Mouse (Mus musculus): ENCODE data around the gene Man2a2.

Man2a2 gene

GRCm38 (mm10) chr7:80371041-80371751 lies at the start of gene Man2a2:
Gene Man2a2 (minus strand): TSS chr7:80371375.
- DNase-seq (ENCODE audit: low spot score in 2 of 2), result peak; percentile 52 to 82

GRCm38 (mm10) chr7:80420586-80420985 lies 49.4 kb upstream of the Man2a2 start:
- DNase-seq (ENCODE audit: low spot score in 2 of 2), result no peak

- DNase-seq (ENCODE audit: low spot score in 2 of 2), result no peak
These were observed 48.1 kb upstream of the Man2a2 start for GRCm38 (mm10) chr7:80419278-80419677.

GRCm38 (mm10) chr7:80418036-80418435 lies 46.9 kb upstream of the Man2a2 start:
- no peak for DNase-seq (ENCODE audit: low spot score in 2 of 2)

GRCm38 (mm10) chr7:80417601-80418000 lies 46.4 kb upstream of the Man2a2 start:
- DNase-seq (ENCODE audit: low spot score in 2 of 2), result no peak

GRCm38 (mm10) chr7:80416969-80417368 lies 45.8 kb upstream of the Man2a2 start:
- no peak for DNase-seq (ENCODE audit: low spot score in 2 of 2)

- DNase-seq (ENCODE audit: low spot score in 2 of 2), result no peak
These were observed 43.2 kb upstream of the Man2a2 start for GRCm38 (mm10) chr7:80414303-80414855.

- no peak for DNase-seq (ENCODE audit: low spot score in 2 of 2)
These were observed 42.5 kb upstream of the Man2a2 start for GRCm38 (mm10) chr7:80413512-80414302.

GRCm38 (mm10) chr7:80412781-80413180 lies 41.6 kb upstream of the Man2a2 start:
- DNase-seq (ENCODE audit: low spot score in 2 of 2), result no peak

- DNase-seq (ENCODE audit: low spot score in 2 of 2), result peak; percentile 61 to 79
These were observed 41.1 kb upstream of the Man2a2 start for GRCm38 (mm10) chr7:80412279-80412678.

- no peak for DNase-seq (ENCODE audit: low spot score in 2 of 2)
These were observed 39.2 kb upstream of the Man2a2 start for GRCm38 (mm10) chr7:80410380-80410779.

GRCm38 (mm10) chr7:80407712-80408111 lies 36.5 kb upstream of the Man2a2 start:
- no peak for DNase-seq (ENCODE audit: low spot score in 2 of 2)

GRCm38 (mm10) chr7:80406186-80406585 lies 35.0 kb upstream of the Man2a2 start:
- no peak for DNase-seq (ENCODE audit: low spot score in 2 of 2)

GRCm38 (mm10) chr7:80405188-80405695 lies 34.1 kb upstream of the Man2a2 start, which contains the start of gene Furin:
Gene Furin (minus strand): TSS chr7:80405436.
- no peak for DNase-seq (ENCODE audit: low spot score in 2 of 2)

- no peak for DNase-seq (ENCODE audit: low spot score in 2 of 2)
These were observed 33.1 kb upstream of the Man2a2 start for GRCm38 (mm10) chr7:80404101-80404894.

GRCm38 (mm10) chr7:80403551-80403950 lies 32.4 kb upstream of the Man2a2 start:
- DNase-seq (ENCODE audit: low spot score in 2 of 2), result peak; percentile 60 to 64

- DNase-seq (ENCODE audit: low spot score in 2 of 2), result peak in 1 of 2 experiments; percentile 46
These were observed 31.6 kb upstream of the Man2a2 start for GRCm38 (mm10) chr7:80402651-80403321.

GRCm38 (mm10) chr7:80401860-80402641 lies 30.9 kb upstream of the Man2a2 start:
- no peak for DNase-seq (ENCODE audit: low spot score in 2 of 2)

- DNase-seq (ENCODE audit: low spot score in 2 of 2), result no peak
These were observed 30.1 kb upstream of the Man2a2 start for GRCm38 (mm10) chr7:80401041-80401859.
